Comparison of ENCODE assay signal across 7 mouse cellular contexts in genomic region chr9:118476766-118477271, GRCm38 (mm10). TPM values are rescaled to one million over a fixed set of nuclear protein-coding genes. Genes with fewer than 3 reads are reported as not detected.
DNase-seq lines count a peak whose midpoint lies in the region; ATAC-seq and TF ChIP-seq lines count a peak whose summit lies in the region.

No protein-coding gene starts in this region.

- no peak for ATAC-seq in lung, embryonic 16.5 days (ENCODE audit: low read depth)
- peak; percentile 45 for ATAC-seq in forebrain, embryonic 11.5 days (replicated peaks; ENCODE audit: low FRiP score)
- ATAC-seq in intestine, postnatal 0 days, result no peak
- ATAC-seq in stomach, embryonic 15.5 days (ENCODE audit: insufficient read depth, low FRiP score, low read depth), result no peak

- peak overlapping the region; percentile 49 for H3K4me3 ChIP-seq in lung, embryonic 16.5 days (ENCODE audit: low read length)
- peak overlapping the region; percentile 42 for H3K4me3 ChIP-seq in forebrain, embryonic 11.5 days (ENCODE audit: low read depth, low read length)
- H3K4me3 ChIP-seq in intestine, postnatal 0 days (ENCODE audit: low read depth, low read length), result peak overlapping the region; percentile 52
- H3K4me3 ChIP-seq in stomach, embryonic 15.5 days (replicated peaks), result peak overlapping the region; percentile 43

- TF ChIP-seq CTCF in intestine, postnatal 0 days (IDR thresholded peaks at IDR 0.05; ENCODE audit: low read depth), result no peak

- peaks cover 17% of the 10 kb centered on the region for H3K4me1 ChIP-seq in lung, embryonic 16.5 days (replicated peaks; ENCODE audit: control insufficient read depth, insufficient read depth, low read length)
- peaks cover 18% of the 10 kb centered on the region; the same call in 1 of the 2 replicates for H3K4me1 ChIP-seq in forebrain, embryonic 11.5 days (replicated peaks; ENCODE audit: control insufficient read depth, insufficient read depth, low read length)
- no peaks in the 10 kb centered on the region; the same call in 1 of the 2 replicates for H3K4me1 ChIP-seq in intestine, postnatal 0 days (replicated peaks; ENCODE audit: control insufficient read depth, insufficient read depth, low read length)
- peaks cover 26% of the 10 kb centered on the region for H3K4me1 ChIP-seq in stomach, embryonic 15.5 days

- no peaks in the 10 kb centered on the region for H3K9me3 ChIP-seq in lung, embryonic 16.5 days (ENCODE audit: control insufficient read depth, low read length)
- H3K9me3 ChIP-seq in forebrain, embryonic 11.5 days (ENCODE audit: control insufficient read depth, low read length), result no peaks in the 10 kb centered on the region
- H3K9me3 ChIP-seq in intestine, postnatal 0 days (ENCODE audit: control insufficient read depth), result no peaks in the 10 kb centered on the region
- no peaks in the 10 kb centered on the region for H3K9me3 ChIP-seq in stomach, embryonic 15.5 days

- DNase-seq in lung, postnatal 10 days, result no peak
- DNase-seq in forebrain, embryonic 11.5 days (ENCODE audit: low spot score), result peak; percentile 74
- no peak for DNase-seq in gastrocnemius, postnatal 14 days
- no peak for DNase-seq in adrenal gland, adult 18-20 months (ENCODE audit: low spot score in 2 of 2)

- no peaks in the 10 kb centered on the region for H3K36me3 ChIP-seq in lung, embryonic 16.5 days (ENCODE audit: control insufficient read depth, insufficient read depth, low read length)
- H3K36me3 ChIP-seq in forebrain, embryonic 11.5 days (ENCODE audit: control insufficient read depth, insufficient read depth, low read length), result no peaks in the 10 kb centered on the region
- H3K36me3 ChIP-seq in intestine, postnatal 0 days (ENCODE audit: control insufficient read depth, insufficient read depth), result no peaks in the 10 kb centered on the region
- no peaks in the 10 kb centered on the region for H3K36me3 ChIP-seq in stomach, embryonic 15.5 days

- H3K4me2 ChIP-seq in lung, embryonic 16.5 days (ENCODE audit: low read depth, low read length), result peak overlapping the region; percentile 49
- H3K4me2 ChIP-seq in forebrain, embryonic 11.5 days (ENCODE audit: low read depth, low read length, severe bottlenecking), result peak overlapping the region; percentile 43
- peak overlapping the region; percentile 74 for H3K4me2 ChIP-seq in intestine, postnatal 0 days (replicated peaks; ENCODE audit: low read depth)
- peak overlapping the region; percentile 77 for H3K4me2 ChIP-seq in stomach, embryonic 15.5 days

- H3K27ac ChIP-seq in lung, embryonic 16.5 days (ENCODE audit: low read length), result no peak overlapping the region
- H3K27ac ChIP-seq in forebrain, embryonic 11.5 days (ENCODE audit: low read depth, low read length), result peak overlapping the region; percentile 1; the same call in 1 of the 2 replicates
- no peak overlapping the region for H3K27ac ChIP-seq in intestine, postnatal 0 days (ENCODE audit: low read depth, low read length)
- H3K27ac ChIP-seq in stomach, embryonic 15.5 days, result no peak overlapping the region

- H3K27me3 ChIP-seq in lung, embryonic 16.5 days (ENCODE audit: control insufficient read depth, insufficient read depth, low read depth, low read length), result peaks cover 72% of the 10 kb centered on the region
- H3K27me3 ChIP-seq in forebrain, embryonic 11.5 days (ENCODE audit: control insufficient read depth, insufficient read depth, low read length), result peaks cover 67% of the 10 kb centered on the region
- H3K27me3 ChIP-seq in intestine, postnatal 0 days (replicated peaks; ENCODE audit: control insufficient read depth, insufficient read depth, low read length), result peaks cover 78% of the 10 kb centered on the region
- H3K27me3 ChIP-seq in stomach, embryonic 15.5 days (replicated peaks), result peaks cover 69% of the 10 kb centered on the region

- intact Hi-C loops in gastrocnemius, postnatal 14 days (cut with DNase I; ENCODE audit: low total_unique reads), result no loop called here

- H3K9ac ChIP-seq in lung, embryonic 16.5 days (ENCODE audit: low read length), result no peak overlapping the region
- peak overlapping the region; percentile 6; the same call in 1 of the 2 replicates for H3K9ac ChIP-seq in forebrain, embryonic 11.5 days (ENCODE audit: low read length)
- H3K9ac ChIP-seq in intestine, postnatal 0 days (ENCODE audit: low read depth, low read length), result no peak overlapping the region
- H3K9ac ChIP-seq in stomach, embryonic 15.5 days, result no peak overlapping the region

- WGBS in lung, embryonic 16.5 days, result under 1% methylated on average over 33 of the region's 33 CpGs
- under 1% methylated on average over 33 of the region's 33 CpGs for WGBS in forebrain, embryonic 11.5 days
- under 1% methylated on average over 33 of the region's 33 CpGs for WGBS in intestine, postnatal 0 days
- WGBS in stomach, embryonic 15.5 days, result 1% methylated on average over 33 of the region's 33 CpGs

RNA-seq across cellular contexts. Expression of gene Eomes, which starts 1.2 kb away (rescaled TPM):
- not detected in 2 replicates for polyA plus RNA-seq in lung, embryonic 16.5 days (2015; fragmentation: Nextera tagmentation; extraction: Ambion mirVana)
- 22.9 and 25.8 TPM in 2 replicates for polyA plus RNA-seq in forebrain, embryonic 11.5 days (2014; fragmentation: Nextera tagmentation; extraction: Ambion mirVana)
- not detected in 2 replicates for polyA plus RNA-seq in intestine, postnatal 0 days (2015; fragmentation: Nextera tagmentation; extraction: Ambion mirVana)
- polyA plus RNA-seq in stomach, embryonic 15.5 days (2015; fragmentation: Nextera tagmentation; extraction: Ambion mirVana), result 0.08 and 0.10 TPM in 2 replicates
- not detected for total RNA-seq in gastrocnemius, postnatal 14 days (2021)
- total RNA-seq in adrenal gland, adult 18-20 months (2021), result under 1 TPM; 0.38 to 0.56 TPM

RNA-seq across cellular contexts. Expression of gene Golga4, which starts 29.2 kb away (rescaled TPM):
- polyA plus RNA-seq in lung, embryonic 16.5 days (2015; fragmentation: Nextera tagmentation; extraction: Ambion mirVana), result 40.2 and 41.2 TPM in 2 replicates
- polyA plus RNA-seq in forebrain, embryonic 11.5 days (2014; fragmentation: Nextera tagmentation; extraction: Ambion mirVana), result 60.8 and 66.8 TPM in 2 replicates
- polyA plus RNA-seq in intestine, postnatal 0 days (2015; fragmentation: Nextera tagmentation; extraction: Ambion mirVana), result 52.5 and 57.4 TPM in 2 replicates
- polyA plus RNA-seq in stomach, embryonic 15.5 days (2015; fragmentation: Nextera tagmentation; extraction: Ambion mirVana), result 54.6 and 59.2 TPM in 2 replicates
- total RNA-seq in gastrocnemius, postnatal 14 days (2021), result 100 to 1,000 TPM; 157 TPM
- 100 to 1,000 TPM; 102 to 126 TPM for total RNA-seq in adrenal gland, adult 18-20 months (2021)

Comparison
In these comparisons a context has a peak if more than half of its experiments do, and no peak if none do; other contexts are left out.
1. RNA of gene Eomes, which starts 1.2 kb away (polyA plus RNA-seq): 22.9 to 25.8 TPM in forebrain, embryonic 11.5 days; 0.08 to 0.10 TPM in stomach, embryonic 15.5 days, not detected in lung, embryonic 16.5 days and not detected in intestine, postnatal 0 days; every median in the first group is over 10 times any median in the second.
2. Peak in every context shown above with its lines, with median percentiles within 50 percentile points of each other: H3K4me2 ChIP-seq and H3K4me3 ChIP-seq.